Mouse (Mus musculus): ENCODE data around the gene Cyp27a1. TPM values are rescaled to one million over a fixed set of nuclear protein-coding genes. Genes with fewer than 3 reads are reported as not detected.

Gene Cyp27a1
- polyA plus RNA-seq, 1 experiment from 2014 or later, result 7.7 TPM

DNA sequence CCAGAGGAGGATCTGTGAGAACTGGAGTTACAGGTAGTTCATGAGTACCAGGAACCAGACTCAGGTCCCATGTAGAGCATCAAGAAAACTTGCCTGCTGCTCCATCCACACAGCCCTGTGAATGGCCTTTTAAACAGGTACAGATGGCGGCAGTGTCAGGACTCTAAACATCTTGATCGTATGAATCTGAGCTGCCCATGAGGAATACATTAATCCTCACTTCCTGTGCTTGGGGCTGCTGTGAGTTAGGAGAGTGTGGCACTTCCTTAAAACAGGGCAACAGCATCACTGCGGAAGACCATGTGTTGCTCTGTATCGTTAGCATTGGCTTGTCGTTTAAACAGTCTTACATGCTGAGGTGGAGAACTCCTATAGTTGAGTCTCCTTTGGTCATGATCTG lies 2.1 kb downstream of the Cyp27a1 start:
- H3K27ac ChIP-seq (ENCODE audit: low read length), result no peak overlapping the region
- 67% methylated on average over 5 of the region's 5 CpGs for WGBS
- no peak overlapping the region for H3K9ac ChIP-seq (replicated peaks; ENCODE audit: low read length)
- H3K4me1 ChIP-seq (ENCODE audit: insufficient read depth, low read length), result peaks cover 6% of the 10 kb centered on the region
- no peak for ATAC-seq (ENCODE audit: low FRiP score, low TSS enrichment)
- H3K36me3 ChIP-seq (ENCODE audit: insufficient read depth, low read length), result no peaks in the 10 kb centered on the region
- no peak overlapping the region for H3K4me3 ChIP-seq (ENCODE audit: low read length)
- H3K27me3 ChIP-seq (ENCODE audit: insufficient read depth, low read length), result no peaks in the 10 kb centered on the region
- no peak overlapping the region for H3K4me2 ChIP-seq (replicated peaks; ENCODE audit: low read depth, low read length)
- H3K9me3 ChIP-seq (ENCODE audit: low read length), result no peaks in the 10 kb centered on the region

DNA sequence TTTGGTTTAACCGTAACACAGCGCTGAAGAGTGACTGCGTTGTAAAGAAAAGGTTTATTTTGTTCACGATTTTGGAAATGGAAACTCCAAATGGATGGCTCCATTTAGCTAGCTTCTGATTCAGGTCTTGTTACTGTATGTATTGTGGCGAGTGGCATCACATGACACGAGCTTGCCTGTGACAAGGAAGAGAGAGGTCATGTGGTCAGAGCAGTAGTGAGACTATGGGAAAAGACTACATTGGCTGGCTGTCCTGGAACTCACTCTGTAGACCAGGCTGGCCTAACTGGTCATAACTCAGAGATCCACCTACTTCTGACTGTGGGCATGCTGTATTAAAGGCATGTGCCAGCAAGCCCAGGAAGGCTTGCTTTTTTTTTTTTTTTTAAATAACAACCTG lies 2.5 kb downstream of the Cyp27a1 start:
- H3K4me2 ChIP-seq (replicated peaks; ENCODE audit: low read depth, low read length), result no peak overlapping the region
- H3K9ac ChIP-seq (replicated peaks; ENCODE audit: low read length), result no peak overlapping the region
- no peaks in the 10 kb centered on the region for H3K27me3 ChIP-seq (ENCODE audit: insufficient read depth, low read length)
- ATAC-seq (ENCODE audit: low FRiP score, low TSS enrichment), result no peak
- H3K4me3 ChIP-seq (ENCODE audit: low read length), result no peak overlapping the region
- H3K27ac ChIP-seq (ENCODE audit: low read length), result no peak overlapping the region
- H3K9me3 ChIP-seq (ENCODE audit: low read length), result no peaks in the 10 kb centered on the region
- H3K4me1 ChIP-seq (ENCODE audit: insufficient read depth, low read length), result peaks cover 6% of the 10 kb centered on the region
- H3K36me3 ChIP-seq (ENCODE audit: insufficient read depth, low read length), result no peaks in the 10 kb centered on the region
- 89% methylated on average over 6 of the region's 6 CpGs for WGBS

DNA sequence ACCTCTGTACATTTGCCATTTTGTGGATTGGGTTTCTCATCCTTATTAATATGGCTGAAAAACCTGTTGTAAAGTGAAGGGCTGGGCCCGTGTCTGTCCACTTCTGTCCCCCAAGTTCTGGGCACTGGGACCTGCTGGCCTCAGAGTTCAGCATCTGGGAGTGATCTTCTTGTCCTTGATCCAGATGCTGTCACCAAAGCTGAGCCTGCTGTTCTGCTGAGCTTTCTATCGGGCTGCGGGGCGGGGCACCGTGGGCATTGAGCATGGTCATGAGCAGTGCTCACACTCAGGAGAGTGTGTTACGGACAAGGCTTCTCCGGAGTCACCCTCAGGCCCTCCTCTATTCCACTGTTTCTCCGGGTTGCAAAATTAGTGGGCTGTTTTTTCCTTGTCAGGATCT lies 4.7 kb downstream of the Cyp27a1 start:
- 88% methylated on average over 8 of the region's 8 CpGs for WGBS
- Histone ChIP-seq H3K27ac (ENCODE audit: low read length) (no peak overlapping the region), H3K4me1 (ENCODE audit: insufficient read depth, low read length) (no peaks in the 10 kb centered on the region; the same call in 1 of the 2 replicates), H3K27me3 (ENCODE audit: insufficient read depth, low read length) (no peaks in the 10 kb centered on the region), H3K4me3 (ENCODE audit: low read length) (no peak overlapping the region), H3K4me2 (replicated peaks; ENCODE audit: low read depth, low read length) (no peak overlapping the region), H3K9ac (replicated peaks; ENCODE audit: low read length) (no peak overlapping the region), H3K36me3 (ENCODE audit: insufficient read depth, low read length) (no peaks in the 10 kb centered on the region), H3K9me3 (ENCODE audit: low read length) (no peaks in the 10 kb centered on the region)
- no peak for ATAC-seq (ENCODE audit: low FRiP score, low TSS enrichment)

DNA sequence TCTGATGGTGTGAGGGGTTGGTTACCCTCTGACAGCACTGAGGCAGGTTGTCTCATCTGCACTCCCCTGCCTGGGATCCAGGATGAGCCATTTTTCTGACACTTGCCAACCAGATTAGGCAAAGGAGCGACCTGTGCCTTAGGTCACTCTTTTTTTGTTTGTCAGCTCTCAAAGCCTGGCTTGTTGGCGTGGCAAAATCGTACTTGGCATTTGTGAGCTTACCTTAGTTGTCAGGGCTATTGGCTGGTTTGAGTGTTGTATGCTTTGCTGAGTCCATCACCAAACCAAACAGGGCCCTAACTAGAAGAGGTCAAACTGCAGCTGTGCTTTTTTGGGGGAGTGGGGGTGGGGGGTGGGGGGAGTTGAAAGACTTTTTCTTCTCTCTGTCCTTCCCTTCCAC lies 5.9 kb downstream of the Cyp27a1 start:
- Histone ChIP-seq H3K27ac (ENCODE audit: low read length) (no peak overlapping the region), H3K9ac (replicated peaks; ENCODE audit: low read length) (no peak overlapping the region), H3K27me3 (ENCODE audit: insufficient read depth, low read length) (no peaks in the 10 kb centered on the region), H3K9me3 (ENCODE audit: low read length) (no peaks in the 10 kb centered on the region), H3K4me2 (replicated peaks; ENCODE audit: low read depth, low read length) (no peak overlapping the region), H3K4me1 (ENCODE audit: insufficient read depth, low read length) (no peaks in the 10 kb centered on the region; the same call in 1 of the 2 replicates), H3K4me3 (ENCODE audit: low read length) (no peak overlapping the region), H3K36me3 (ENCODE audit: insufficient read depth, low read length) (no peaks in the 10 kb centered on the region)
- ATAC-seq (ENCODE audit: low FRiP score, low TSS enrichment), result no peak
- WGBS, result 83% methylated on average over 3 of the region's 3 CpGs

DNA sequence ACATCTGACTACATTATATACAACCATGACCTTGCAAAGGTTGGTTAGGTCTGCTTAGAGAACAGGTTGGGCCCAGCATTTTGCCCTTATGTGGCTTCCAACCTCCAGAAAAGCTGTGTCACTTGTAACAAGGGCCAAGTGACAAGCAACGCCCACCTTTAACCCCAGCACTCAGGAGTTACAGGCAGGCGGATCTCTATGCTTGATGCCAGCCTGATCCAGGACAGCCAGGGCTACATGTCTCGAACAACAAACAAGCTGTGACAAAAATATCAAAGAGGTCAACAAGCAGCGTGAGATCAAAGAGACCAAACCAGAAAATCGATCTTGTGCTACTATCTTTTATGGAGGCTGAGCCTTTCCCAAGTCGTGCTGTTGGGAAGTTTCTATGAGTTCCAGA lies 8.3 kb downstream of the Cyp27a1 start:
- no peaks in the 10 kb centered on the region for H3K4me1 ChIP-seq (ENCODE audit: insufficient read depth, low read length)
- WGBS, result 65% methylated on average over 6 of the region's 6 CpGs
- no peak for ATAC-seq (ENCODE audit: low FRiP score, low TSS enrichment)
- no peak overlapping the region for H3K4me3 ChIP-seq (ENCODE audit: low read length)
- no peak overlapping the region for H3K4me2 ChIP-seq (replicated peaks; ENCODE audit: low read depth, low read length)
- no peaks in the 10 kb centered on the region for H3K36me3 ChIP-seq (ENCODE audit: insufficient read depth, low read length)
- H3K9me3 ChIP-seq (ENCODE audit: low read length), result no peaks in the 10 kb centered on the region
- H3K27me3 ChIP-seq (ENCODE audit: insufficient read depth, low read length), result no peaks in the 10 kb centered on the region
- no peak overlapping the region for H3K27ac ChIP-seq (ENCODE audit: low read length)
- no peak overlapping the region for H3K9ac ChIP-seq (replicated peaks; ENCODE audit: low read length)

DNA sequence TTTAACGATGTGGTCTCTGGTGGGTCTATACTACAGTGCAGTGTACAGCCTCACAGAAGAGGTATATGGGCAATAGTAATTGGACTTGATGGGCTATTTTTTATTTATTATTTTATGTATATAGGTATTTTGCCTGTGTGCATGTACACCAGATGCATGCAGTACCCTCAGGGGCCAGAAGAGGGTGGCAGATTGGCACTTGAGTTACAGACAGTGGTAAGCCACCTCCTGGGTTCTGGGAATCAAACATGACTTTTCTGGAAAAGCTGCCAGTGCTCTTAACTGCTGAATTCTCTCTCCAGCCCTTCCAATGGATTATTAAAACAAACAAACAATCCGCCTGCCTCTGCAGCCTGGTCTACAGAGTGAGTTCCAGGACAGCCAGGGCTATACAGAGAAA lies 10.4 kb downstream of the Cyp27a1 start:
- Histone ChIP-seq H3K9ac (replicated peaks; ENCODE audit: low read length) (no peak overlapping the region), H3K27ac (ENCODE audit: low read length) (no peak overlapping the region), H3K27me3 (ENCODE audit: insufficient read depth, low read length) (no peaks in the 10 kb centered on the region), H3K4me3 (ENCODE audit: low read length) (no peak overlapping the region), H3K4me2 (replicated peaks; ENCODE audit: low read depth, low read length) (no peak overlapping the region), H3K4me1 (ENCODE audit: insufficient read depth, low read length) (no peaks in the 10 kb centered on the region), H3K9me3 (ENCODE audit: low read length) (no peaks in the 10 kb centered on the region), H3K36me3 (ENCODE audit: insufficient read depth, low read length) (no peaks in the 10 kb centered on the region)
- WGBS, result 85% methylated on average over 2 of the region's 2 CpGs
- ATAC-seq (ENCODE audit: low FRiP score, low TSS enrichment), result no peak

DNA sequence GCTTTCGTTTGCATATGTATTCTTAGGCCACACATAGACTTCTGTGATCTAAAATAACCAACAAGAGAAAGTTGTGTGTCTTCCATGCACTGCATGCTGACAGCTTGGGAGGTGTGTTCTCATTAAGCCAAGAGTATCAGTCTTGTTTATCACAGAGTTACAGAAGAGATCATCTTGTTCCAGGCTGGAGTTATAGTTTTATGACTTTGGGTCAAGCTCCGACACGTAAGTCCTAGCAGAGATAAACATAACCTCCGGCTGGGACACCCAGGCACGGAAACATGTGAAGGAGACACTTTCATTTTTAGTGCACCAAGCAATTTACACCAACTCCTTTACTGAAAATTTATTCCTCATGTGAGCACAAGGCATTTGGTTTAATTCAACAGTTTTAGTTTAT lies 12.7 kb downstream of the Cyp27a1 start:
- no peaks in the 10 kb centered on the region for H3K36me3 ChIP-seq (ENCODE audit: insufficient read depth, low read length)
- H3K4me1 ChIP-seq (ENCODE audit: insufficient read depth, low read length), result no peaks in the 10 kb centered on the region
- H3K27ac ChIP-seq (ENCODE audit: low read length), result no peak overlapping the region
- no peak overlapping the region for H3K4me2 ChIP-seq (replicated peaks; ENCODE audit: low read depth, low read length)
- no peak overlapping the region for H3K9ac ChIP-seq (replicated peaks; ENCODE audit: low read length)
- H3K4me3 ChIP-seq (ENCODE audit: low read length), result no peak overlapping the region
- H3K9me3 ChIP-seq (ENCODE audit: low read length), result no peaks in the 10 kb centered on the region
- ATAC-seq (ENCODE audit: low FRiP score, low TSS enrichment), result no peak
- 36% methylated on average over 5 of the region's 5 CpGs for WGBS
- H3K27me3 ChIP-seq (ENCODE audit: insufficient read depth, low read length), result no peaks in the 10 kb centered on the region

DNA sequence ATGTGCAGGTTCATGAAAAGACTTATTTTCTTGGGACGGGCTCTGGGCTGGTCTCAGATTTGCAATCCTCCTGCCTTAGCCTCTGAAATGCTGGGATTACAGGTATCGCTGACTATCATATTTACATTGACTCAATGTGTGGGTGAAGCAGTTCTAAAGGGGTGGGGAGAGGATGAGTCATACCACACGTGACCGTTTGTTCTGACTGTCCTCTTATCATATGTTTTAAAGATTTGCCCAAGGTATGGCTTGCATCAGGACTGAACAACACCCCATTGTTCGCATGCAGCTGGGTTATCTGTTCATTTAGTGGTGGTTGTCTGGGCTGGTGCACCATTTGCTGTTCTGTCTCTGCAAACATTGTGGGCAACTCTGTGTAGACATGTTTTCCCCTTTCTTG lies 13.3 kb downstream of the Cyp27a1 start:
- Histone ChIP-seq H3K4me1 (ENCODE audit: insufficient read depth, low read length) (no peaks in the 10 kb centered on the region), H3K4me2 (replicated peaks; ENCODE audit: low read depth, low read length) (no peak overlapping the region), H3K4me3 (ENCODE audit: low read length) (no peak overlapping the region), H3K36me3 (ENCODE audit: insufficient read depth, low read length) (no peaks in the 10 kb centered on the region), H3K27ac (ENCODE audit: low read length) (no peak overlapping the region), H3K9ac (replicated peaks; ENCODE audit: low read length) (no peak overlapping the region), H3K27me3 (ENCODE audit: insufficient read depth, low read length) (no peaks in the 10 kb centered on the region), H3K9me3 (ENCODE audit: low read length) (no peaks in the 10 kb centered on the region)
- 78% methylated on average over 5 of the region's 5 CpGs for WGBS
- no peak for ATAC-seq (ENCODE audit: low FRiP score, low TSS enrichment)

DNA sequence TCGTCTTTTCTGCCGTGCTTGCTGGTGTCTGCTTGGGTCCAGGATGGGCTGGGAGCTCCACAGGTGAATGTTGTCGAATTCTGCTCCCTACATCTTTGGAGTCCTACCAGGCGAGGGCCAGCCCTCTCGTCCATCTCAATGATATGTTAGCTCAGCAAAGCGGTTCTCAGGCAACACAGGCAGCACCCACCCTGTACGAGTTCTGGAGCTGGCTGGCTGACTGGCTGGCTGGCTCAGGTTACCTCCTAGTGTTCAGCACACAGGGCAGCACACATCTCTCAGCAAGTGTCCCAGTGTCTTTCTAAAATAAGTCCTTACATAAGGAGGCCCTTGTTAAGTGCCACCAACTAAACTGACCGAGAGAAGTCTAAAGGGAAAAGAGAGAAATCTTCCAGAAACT lies 15.1 kb downstream of the Cyp27a1 start:
- Histone ChIP-seq H3K4me1 (ENCODE audit: insufficient read depth, low read length) (no peaks in the 10 kb centered on the region), H3K27me3 (ENCODE audit: insufficient read depth, low read length) (no peaks in the 10 kb centered on the region), H3K9ac (replicated peaks; ENCODE audit: low read length) (no peak overlapping the region), H3K9me3 (ENCODE audit: low read length) (no peaks in the 10 kb centered on the region), H3K4me2 (replicated peaks; ENCODE audit: low read depth, low read length) (no peak overlapping the region), H3K27ac (ENCODE audit: low read length) (no peak overlapping the region), H3K4me3 (ENCODE audit: low read length) (no peak overlapping the region), H3K36me3 (ENCODE audit: insufficient read depth, low read length) (no peaks in the 10 kb centered on the region)
- ATAC-seq (ENCODE audit: low FRiP score, low TSS enrichment), result no peak
- WGBS, result 58% methylated on average over 8 of the region's 8 CpGs

DNA sequence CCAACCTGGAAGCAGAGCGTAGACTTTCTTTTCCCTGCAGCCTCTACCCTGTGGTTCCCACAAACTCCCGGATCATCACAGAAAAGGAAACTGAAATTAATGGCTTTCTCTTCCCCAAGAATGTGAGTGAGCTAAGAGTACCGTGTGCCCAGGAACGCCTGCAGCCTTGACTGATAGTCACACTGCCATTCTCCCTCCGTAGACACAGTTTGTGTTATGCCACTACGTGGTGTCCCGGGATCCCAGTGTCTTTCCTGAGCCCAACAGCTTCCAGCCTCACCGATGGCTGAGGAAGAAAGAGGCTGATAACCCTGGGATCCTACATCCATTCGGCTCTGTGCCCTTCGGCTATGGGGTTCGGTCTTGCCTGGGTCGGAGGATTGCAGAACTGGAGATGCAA lies 23.6 kb downstream of the Cyp27a1 start:
- H3K27ac ChIP-seq (ENCODE audit: low read length), result no peak overlapping the region
- 88% methylated on average over 12 of the region's 12 CpGs for WGBS
- no peak for ATAC-seq (ENCODE audit: low FRiP score, low TSS enrichment)

DNA sequence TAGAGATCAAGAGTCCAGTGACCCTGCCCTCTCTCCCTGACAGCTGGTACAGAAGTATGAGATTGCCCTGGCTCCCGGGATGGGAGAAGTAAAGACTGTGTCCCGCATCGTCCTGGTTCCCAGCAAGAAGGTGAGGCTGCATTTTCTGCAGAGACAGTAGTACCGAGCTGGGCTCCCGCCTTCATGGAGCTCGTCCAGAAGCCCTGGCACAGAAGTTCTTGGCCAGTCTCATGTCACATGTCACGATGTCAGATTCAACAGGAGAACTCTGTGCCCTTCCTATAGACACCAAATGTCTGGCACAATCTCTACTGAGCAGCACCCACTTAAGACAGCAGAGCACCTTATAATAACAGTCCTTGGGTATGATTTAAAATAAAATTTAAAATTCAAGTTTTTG lies 24.1 kb downstream of the Cyp27a1 start:
- ATAC-seq (ENCODE audit: low FRiP score, low TSS enrichment), result no peak
- H3K4me1 ChIP-seq (ENCODE audit: insufficient read depth, low read length), result no peaks in the 10 kb centered on the region
- H3K9ac ChIP-seq (replicated peaks; ENCODE audit: low read length), result no peak overlapping the region
- no peaks in the 10 kb centered on the region for H3K36me3 ChIP-seq (ENCODE audit: insufficient read depth, low read length)
- H3K27ac ChIP-seq (ENCODE audit: low read length), result no peak overlapping the region
- no peaks in the 10 kb centered on the region for H3K9me3 ChIP-seq (ENCODE audit: low read length)
- WGBS, result 86% methylated on average over 7 of the region's 7 CpGs
- no peak overlapping the region for H3K4me3 ChIP-seq (ENCODE audit: low read length)
- H3K4me2 ChIP-seq (replicated peaks; ENCODE audit: low read depth, low read length), result no peak overlapping the region
- H3K27me3 ChIP-seq (ENCODE audit: insufficient read depth, low read length), result no peaks in the 10 kb centered on the region

More for the DNA sequence above, 23.6 kb downstream of the Cyp27a1 start:
- Histone ChIP-seq H3K4me2 (replicated peaks; ENCODE audit: low read depth, low read length) (no peak overlapping the region), H3K4me1 (ENCODE audit: insufficient read depth, low read length) (no peaks in the 10 kb centered on the region), H3K9ac (replicated peaks; ENCODE audit: low read length) (no peak overlapping the region), H3K27me3 (ENCODE audit: insufficient read depth, low read length) (no peaks in the 10 kb centered on the region), H3K9me3 (ENCODE audit: low read length) (no peaks in the 10 kb centered on the region), H3K36me3 (ENCODE audit: insufficient read depth, low read length) (no peaks in the 10 kb centered on the region), H3K4me3 (ENCODE audit: low read length) (no peak overlapping the region)
